ENCODE assay signal across 8 mouse cellular contexts in genomic region chr4:145195172-145195571, GRCm38 (mm10). TPM values are rescaled to one million over a fixed set of nuclear protein-coding genes. Genes with fewer than 3 reads are reported as not detected.
DNase-seq lines count a peak whose midpoint lies in the region; ATAC-seq lines count a peak whose summit lies in the region.

No protein-coding gene starts in this region.

- no peaks in the 10 kb centered on the region for H3K9me3 ChIP-seq in heart, embryonic 14.5 days (ENCODE audit: control insufficient read depth, low read length)
- H3K9me3 ChIP-seq in hindbrain, embryonic 14.5 days (ENCODE audit: control insufficient read depth, low read length): no peaks in the 10 kb centered on the region
- H3K9me3 ChIP-seq in midbrain, embryonic 12.5 days: no peaks in the 10 kb centered on the region

- no peak overlapping the region for H3K27ac ChIP-seq in heart, embryonic 14.5 days (replicated peaks in 1 of 2; ENCODE audit: control insufficient read depth in 1 of 2, insufficient read depth in 1 of 2, low read depth in 2 of 2, low read length in 2 of 2)
- H3K27ac ChIP-seq in hindbrain, embryonic 14.5 days: no peak overlapping the region
- H3K27ac ChIP-seq in midbrain, embryonic 12.5 days (replicated peaks): no peak overlapping the region

- WGBS in heart, embryonic 14.5 days: 22% methylated on average over 5 of the region's 5 CpGs
- WGBS in hindbrain, embryonic 14.5 days: 23% methylated on average over 5 of the region's 5 CpGs
- WGBS in midbrain, embryonic 12.5 days: 24% methylated on average over 5 of the region's 5 CpGs

- ATAC-seq in heart, embryonic 14.5 days (ENCODE audit: insufficient number of reproducible peaks, insufficient read depth, low FRiP score, low read depth): no peak
- peak; percentile 7 for ATAC-seq in common myeloid progenitor, adult 5-6 weeks (replicated peaks; ENCODE audit: low read depth, poor library complexity, severe bottlenecking)
- no peak for ATAC-seq in hindbrain, embryonic 14.5 days (ENCODE audit: low FRiP score)
- no peak; the same call in 1 of the 2 replicates for ATAC-seq in midbrain, embryonic 12.5 days (ENCODE audit: low FRiP score, low read depth)

- peaks cover 9 to 20% of the 10 kb centered on the region in 2 experiments; a peak in 3 of 4 replicates for H3K4me1 ChIP-seq in heart, embryonic 14.5 days (ENCODE audit: control insufficient read depth in 2 of 2, insufficient read depth in 2 of 2, low read length in 2 of 2)
- peaks cover 13% of the 10 kb centered on the region for H3K4me1 ChIP-seq in hindbrain, embryonic 14.5 days (replicated peaks; ENCODE audit: control insufficient read depth, insufficient read depth, low read length)
- peaks cover 17% of the 10 kb centered on the region for H3K4me1 ChIP-seq in midbrain, embryonic 12.5 days

- peak overlapping the region; percentile 32 for H3K4me2 ChIP-seq in heart, embryonic 14.5 days (ENCODE audit: low read length)
- H3K4me2 ChIP-seq in hindbrain, embryonic 14.5 days (replicated peaks): peak overlapping the region; percentile 43
- H3K4me2 ChIP-seq in midbrain, embryonic 12.5 days (replicated peaks): peak overlapping the region; percentile 97; the same call in 1 of the 2 replicates

- H3K27me3 ChIP-seq in heart, embryonic 14.5 days (ENCODE audit: control insufficient read depth, insufficient read depth, low read length): no peaks in the 10 kb centered on the region
- H3K27me3 ChIP-seq in hindbrain, embryonic 14.5 days (ENCODE audit: control insufficient read depth, insufficient read depth, low read length): no peaks in the 10 kb centered on the region
- no peaks in the 10 kb centered on the region for H3K27me3 ChIP-seq in midbrain, embryonic 12.5 days

- no peak for DNase-seq in heart, adult 8-10 months (ENCODE audit: low spot score)
- no peak for DNase-seq in hindbrain, embryonic 14.5 days (ENCODE audit: low spot score)
- DNase-seq in c-Kit-positive CD71-positive TER-119-positive erythroid progenitor cells, embryonic 14.5 days (ENCODE audit: low spot score): no peak
- DNase-seq in frontal cortex, postnatal 25 days (ENCODE audit: low spot score in 2 of 2): no peak
- DNase-seq in ovary, postnatal 36 days (ENCODE audit: low spot score): no peak

- H3K9ac ChIP-seq in heart, embryonic 14.5 days (ENCODE audit: low read length): no peak overlapping the region
- H3K9ac ChIP-seq in hindbrain, embryonic 14.5 days: peak overlapping the region; percentile 92; the same call in 1 of the 2 replicates
- H3K9ac ChIP-seq in midbrain, embryonic 12.5 days (replicated peaks): no peak overlapping the region

- H3K4me3 ChIP-seq in heart, embryonic 14.5 days (ENCODE audit: control insufficient read depth in 1 of 2, insufficient read depth in 1 of 2, low read depth in 1 of 2, low read length in 2 of 2): peak overlapping the region in 1 of 2 experiments; percentile 95; a peak in 1 of 4 replicates
- H3K4me3 ChIP-seq in hindbrain, embryonic 14.5 days (replicated peaks; ENCODE audit: low read length): peak overlapping the region; percentile 92
- H3K4me3 ChIP-seq in midbrain, embryonic 12.5 days: peak overlapping the region; percentile 93; the same call in 1 of the 2 replicates

- peaks cover 10% of the 10 kb centered on the region for H3K36me3 ChIP-seq in heart, embryonic 14.5 days (ENCODE audit: control insufficient read depth, insufficient read depth, low read length)
- peaks cover 5% of the 10 kb centered on the region for H3K36me3 ChIP-seq in hindbrain, embryonic 14.5 days (replicated peaks; ENCODE audit: control insufficient read depth, insufficient read depth)
- 0 out of 2 replicates have a peak, but pooled peaks cover 2% of the 10 kb centered on the region for H3K36me3 ChIP-seq in midbrain, embryonic 12.5 days

RNA-seq across cellular contexts. Expression of gene Vps13d, which starts 0.4 kb away (rescaled TPM):
- 10.9 and 11.9 TPM in 2 replicates for polyA plus RNA-seq in heart, embryonic 14.5 days (2014; fragmentation: Nextera tagmentation; extraction: Ambion mirVana)
- 10 to 100 TPM; 76.7 to 88.3 (median 79.4) TPM for total RNA-seq in heart, adult 8-10 months (2022)
- total RNA-seq in common myeloid progenitor, adult 5-6 weeks (2017): 26.6 and 41.7 TPM in 2 replicates
- 12.1 and 12.7 TPM in 2 replicates for polyA plus RNA-seq in hindbrain, embryonic 14.5 days (2014; fragmentation: Nextera tagmentation; extraction: Ambion mirVana)
- polyA plus RNA-seq in midbrain, embryonic 12.5 days (2016; fragmentation: Nextera tagmentation; extraction: Ambion mirVana): 6.3 and 7.9 TPM in 2 replicates

RNA-seq across cellular contexts. Expression of gene Tnfrsf1b, which starts 51.5 kb away (rescaled TPM):
- 3.4 and 3.7 TPM in 2 replicates for polyA plus RNA-seq in heart, embryonic 14.5 days (2014; fragmentation: Nextera tagmentation; extraction: Ambion mirVana)
- 1 to 10 TPM; 4.6 to 7.7 (median 5.3) TPM for total RNA-seq in heart, adult 8-10 months (2022)
- total RNA-seq in common myeloid progenitor, adult 5-6 weeks (2017): 17.1 and 20.1 TPM in 2 replicates
- polyA plus RNA-seq in hindbrain, embryonic 14.5 days (2014; fragmentation: Nextera tagmentation; extraction: Ambion mirVana): 4.4 and 4.7 TPM in 2 replicates
- polyA plus RNA-seq in midbrain, embryonic 12.5 days (2016; fragmentation: Nextera tagmentation; extraction: Ambion mirVana): 2.6 TPM in 2 replicates

Comparison
In these comparisons a context has a peak if more than half of its experiments do, and no peak if none do; other contexts are left out.
1. H3K4me2 ChIP-seq: peak in every context shown above with its lines; median percentile 97 in midbrain, embryonic 12.5 days; 43 in hindbrain, embryonic 14.5 days; 32 in heart, embryonic 14.5 days.